Mouse (Mus musculus): ENCODE measurements at regions not wholly inside any gene's neighbourhood (a gene's known extent, or its start where the extent isn't known, plus 50 kb on each side); places are given as distances from the start of the nearest gene placed in this dataset.

GRCm38 (mm10) chr4:131656034-131656433 is 182.1 kb downstream of the Ptpru start:
- TF ChIP-seq POLR2A (IDR thresholded peaks at IDR 0.05; ENCODE audit: borderline replicate concordance, insufficient read depth, low read length) (no peak), CTCF (IDR thresholded peaks at IDR 0.05; ENCODE audit: borderline replicate concordance, insufficient read depth, low read depth, low read length) (no peak)

All from cerebellum, adult 2 months (tissue).